Mouse (Mus musculus) ES-E14 (cell line): ENCODE measurements at regions not wholly inside any gene's neighbourhood (a gene's known extent, or its start where the extent isn't known, plus 50 kb on each side); places are given as distances from the start of the nearest gene placed in this dataset.

Source experiments
- DNase-seq: peaks from one replicate; pipeline ENCODE4 v3.0.0-alpha.2; 2013; ENCODE audit warnings: low read depth, low spot score
- H3K27ac ChIP-seq: 2 replicates; pipeline ENCODE4 v1.5.1; 2012; ENCODE audit warnings: low read depth, mild to moderate bottlenecking, low read length, moderate library complexity, mixed read lengths; ENCODE audit not compliant: poor library complexity, insufficient read depth, severe bottlenecking
- H3K36me3 ChIP-seq: 2 replicates; pipeline ENCODE4 v1.6.1; 2012; ENCODE audit warnings: mild to moderate bottlenecking, low read length, moderate library complexity, mixed read lengths; ENCODE audit not compliant: control insufficient read depth, poor library complexity, insufficient read depth, severe bottlenecking
- H3K4me1 ChIP-seq, 2 experiments: fragments of 150-350 bp in 1 of 2; sonication (generic) in 1 of 2; 2 replicates each; pipeline ENCODE4 v1.6.1; 2012; ENCODE audit warnings: low read length in 2 of 2, mild to moderate bottlenecking in 1 of 2, mixed read lengths in 1 of 2; ENCODE audit not compliant: control insufficient read depth in 2 of 2, insufficient read depth in 2 of 2, poor library complexity in 1 of 2
- H3K4me3 ChIP-seq, 2 experiments: fragments of 150-350 bp in 1 of 2; sonication (generic) in 1 of 2; 2 replicates each; pipeline ENCODE4 v1.5.1; 2012; ENCODE audit warnings: low read length in 2 of 2, low read depth in 1 of 2, mild to moderate bottlenecking in 1 of 2, mixed read lengths in 1 of 2; ENCODE audit not compliant: insufficient read depth in 1 of 2, poor library complexity in 1 of 2, severe bottlenecking in 1 of 2
- H3K9ac ChIP-seq: 2 replicates; pipeline ENCODE4 v1.6.1; 2012; ENCODE audit warnings: low read depth, mild to moderate bottlenecking, low read length, mixed read lengths; ENCODE audit not compliant: poor library complexity, insufficient read depth, severe bottlenecking
- H3K9me3 ChIP-seq: fragments of 150-350 bp; sonication (generic); 2 replicates; pipeline ENCODE4 v1.6.1; 2012; ENCODE audit warnings: low read depth, mild to moderate bottlenecking, low read length; ENCODE audit not compliant: control insufficient read depth, insufficient read depth
- CHD2 ChIP-seq: IDR thresholded peaks from 2 replicates; pipeline ENCODE4 v1.6.1; 2014; ENCODE audit warnings: mild to moderate bottlenecking, low read depth, low read length, inconsistent platforms
- HCFC1 ChIP-seq: IDR thresholded peaks from 2 replicates; pipeline ENCODE4 v1.6.1; 2012; ENCODE audit warnings: low read length, inconsistent platforms, borderline replicate concordance; ENCODE audit not compliant: insufficient read depth
- MAFK ChIP-seq: IDR thresholded peaks from 2 replicates; pipeline ENCODE4 v1.6.1; 2014; ENCODE audit warnings: mild to moderate bottlenecking, low read depth, low read length, inconsistent platforms; ENCODE audit not compliant: insufficient read depth
- ZC3H11A ChIP-seq: IDR thresholded peaks from 2 replicates; pipeline ENCODE4 v1.6.1; 2012; ENCODE audit warnings: low read depth, mild to moderate bottlenecking, inconsistent platforms, low read length, borderline replicate concordance
- ZNF384 ChIP-seq: IDR thresholded peaks from 2 replicates; pipeline ENCODE4 v1.6.1; 2012; ENCODE audit warnings: low read depth, low read length, inconsistent platforms
- in situ Hi-C, 2 experiments: fragments of 600-800 bp; cut with MboI; formaldehyde crosslinking; loops; one replicate each; pipeline ENCODE4 v1.15.1; 2025; ENCODE audit warnings: low sequenced_read_pairs in 2 of 2, inconsistent platforms in 1 of 2; ENCODE audit not compliant: unreplicated experiment in 2 of 2

DNA sequence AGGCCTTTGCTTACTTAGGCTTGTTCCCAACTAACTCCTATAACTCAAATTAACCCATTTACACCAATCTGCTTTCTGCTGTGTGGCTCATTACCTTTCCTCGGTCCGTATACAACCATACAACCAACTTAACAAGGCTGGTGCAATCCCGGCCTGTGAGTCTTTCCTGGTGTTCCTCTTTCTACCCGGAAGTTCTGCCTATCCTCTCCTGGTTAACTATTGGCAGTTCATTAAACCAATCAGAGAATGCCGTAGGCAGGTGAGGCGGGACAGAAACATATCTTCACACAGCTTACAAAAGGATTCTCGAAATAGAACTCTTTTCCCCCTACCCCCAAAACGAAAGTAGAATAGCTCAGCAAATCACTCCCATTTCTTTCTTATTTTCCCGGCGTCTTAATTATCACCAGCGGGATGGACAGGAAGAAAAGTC lies 65.0 kb downstream of the Ccdc54 start:
- in situ Hi-C loops: no loop called here
- peak overlapping the region; percentile 35 to 56; a peak in 3 of 4 replicates for H3K4me3 ChIP-seq
- H3K9ac ChIP-seq: no peak overlapping the region; the same call in 1 of the 2 replicates
- DNase-seq: no peak
- no peak for TF ChIP-seq ZNF384
- no peak for TF ChIP-seq HCFC1
- no peak for TF ChIP-seq MAFK
- TF ChIP-seq ZC3H11A: no peak
- TF ChIP-seq CHD2: no peak
- H3K9me3 ChIP-seq: no peaks in the 10 kb centered on the region
- H3K27ac ChIP-seq: no peak overlapping the region
- H3K4me1 ChIP-seq: peaks cover 0 to 2% of the 10 kb centered on the region in 2 experiments; a peak in 1 of 4 replicates
- H3K36me3 ChIP-seq: no peaks in the 10 kb centered on the region

DNA sequence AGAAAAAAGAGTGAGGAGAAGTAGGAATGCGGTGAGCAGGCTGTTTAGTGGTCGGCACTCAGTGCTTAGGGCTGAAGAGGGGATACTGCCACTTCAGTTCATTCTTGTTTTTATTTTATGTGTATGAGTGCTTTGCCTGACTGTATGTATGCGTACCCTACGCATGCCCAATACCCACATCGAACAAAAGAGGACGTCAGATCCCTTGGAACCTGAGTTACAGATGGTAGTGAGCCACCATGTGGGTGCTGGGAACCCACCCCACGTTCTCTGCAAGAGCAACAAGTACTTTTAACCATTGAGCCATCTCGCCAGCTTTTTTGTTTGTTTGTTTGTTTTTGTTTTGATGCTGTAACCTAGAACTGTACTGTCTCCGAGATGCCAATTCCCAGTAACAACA lies 65.5 kb downstream of the Ccdc54 start:
- in situ Hi-C loops: no loop called here
- H3K9ac ChIP-seq: no peak overlapping the region; the same call in 1 of the 2 replicates
- peaks cover 0 to 2% of the 10 kb centered on the region in 2 experiments; a peak in 1 of 4 replicates for H3K4me1 ChIP-seq
- DNase-seq: no peak
- no peaks in the 10 kb centered on the region for H3K36me3 ChIP-seq
- peak overlapping the region; percentile 35 to 56; a peak in 3 of 4 replicates for H3K4me3 ChIP-seq
- TF ChIP-seq CHD2 (no peak), HCFC1 (no peak), ZC3H11A (no peak), MAFK (no peak), ZNF384 (no peak)
- no peaks in the 10 kb centered on the region for H3K9me3 ChIP-seq
- H3K27ac ChIP-seq: no peak overlapping the region

DNA sequence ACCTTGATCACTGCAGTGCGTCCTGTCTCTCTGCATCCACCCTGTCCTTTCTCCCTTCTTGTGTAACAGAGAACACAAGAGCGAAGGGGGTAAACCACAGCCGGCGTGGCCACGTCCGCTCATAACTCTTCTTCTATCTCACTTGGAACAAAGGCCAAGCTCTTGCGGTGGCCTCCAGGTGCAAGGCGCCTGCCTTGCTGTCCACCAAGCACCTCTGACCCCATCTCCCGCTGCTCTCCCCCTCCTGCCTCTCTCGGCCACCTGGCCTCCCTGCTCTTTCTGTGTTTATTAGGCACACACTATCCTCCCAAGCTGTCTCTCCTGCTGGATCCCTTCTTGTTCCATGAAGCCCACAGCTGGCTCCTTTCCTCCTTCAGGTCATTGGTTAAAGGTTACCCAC lies 71.3 kb downstream of the Ccdc54 start:
- DNase-seq: no peak
- no peak overlapping the region for H3K9ac ChIP-seq
- in situ Hi-C loops: no loop called here
- H3K27ac ChIP-seq: no peak overlapping the region
- peak overlapping the region; percentile 12 to 27; a peak in 3 of 4 replicates for H3K4me3 ChIP-seq
- no peaks in the 10 kb centered on the region for H3K36me3 ChIP-seq
- H3K4me1 ChIP-seq: no peaks in the 10 kb centered on the region
- H3K9me3 ChIP-seq: no peaks in the 10 kb centered on the region
- no peak for TF ChIP-seq CHD2
- no peak for TF ChIP-seq ZNF384
- TF ChIP-seq HCFC1: no peak
- no peak for TF ChIP-seq ZC3H11A
- no peak for TF ChIP-seq MAFK

DNA sequence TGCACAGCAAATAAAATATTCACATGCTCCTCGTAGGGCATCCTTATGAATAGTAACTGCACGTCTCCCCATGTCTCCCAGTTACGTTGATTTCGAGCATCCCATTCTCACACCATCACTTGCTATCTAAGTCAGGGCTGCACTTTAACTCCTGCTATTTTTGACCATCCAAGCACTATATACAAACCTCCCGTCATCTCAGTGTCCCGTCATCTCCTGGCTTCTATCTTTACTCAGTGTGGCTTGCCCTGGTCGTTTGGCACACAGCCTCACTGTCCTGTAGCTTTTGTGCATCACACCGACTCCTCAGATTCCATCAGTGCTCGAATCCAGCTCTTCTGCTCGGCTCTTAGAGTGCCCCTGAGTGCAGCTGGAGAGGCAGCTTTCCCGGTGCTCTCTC lies 74.4 kb downstream of the Ccdc54 start:
- H3K27ac ChIP-seq: no peak overlapping the region
- H3K9ac ChIP-seq: no peak overlapping the region
- DNase-seq: no peak
- no peaks in the 10 kb centered on the region for H3K36me3 ChIP-seq
- no peaks in the 10 kb centered on the region for H3K4me1 ChIP-seq
- H3K9me3 ChIP-seq: no peaks in the 10 kb centered on the region
- TF ChIP-seq HCFC1 (no peak), ZC3H11A (no peak), ZNF384 (no peak), CHD2 (no peak), MAFK (no peak)
- in situ Hi-C loops: no loop called here
- no peak overlapping the region for H3K4me3 ChIP-seq

DNA sequence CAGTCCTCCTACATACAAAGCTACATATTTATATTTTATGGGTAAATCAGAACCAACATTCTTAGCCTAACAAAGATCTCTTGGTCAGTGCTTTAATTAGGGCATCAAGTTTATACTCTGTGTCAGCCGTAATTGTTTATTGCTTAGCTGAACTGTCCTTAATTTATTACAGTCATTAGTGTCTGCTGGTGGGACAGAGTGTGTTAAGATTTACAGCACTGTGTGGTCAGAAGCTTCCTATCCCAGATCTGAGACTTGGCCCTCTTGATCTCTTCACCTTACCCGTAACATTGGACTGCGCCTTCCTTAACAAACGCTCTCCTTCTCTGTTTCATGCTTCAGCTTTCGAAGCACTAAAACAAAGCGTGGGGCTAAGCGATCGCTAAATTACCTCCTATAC lies 75.9 kb downstream of the Ccdc54 start:
- Histone ChIP-seq H3K36me3 (no peaks in the 10 kb centered on the region), H3K9me3 (no peaks in the 10 kb centered on the region), H3K27ac (no peak overlapping the region), H3K9ac (no peak overlapping the region), H3K4me1 (no peaks in the 10 kb centered on the region), H3K4me3 (no peak overlapping the region)
- in situ Hi-C loops: no loop called here
- DNase-seq: no peak
- TF ChIP-seq MAFK: no peak
- no peak for TF ChIP-seq CHD2
- no peak for TF ChIP-seq HCFC1
- TF ChIP-seq ZC3H11A: no peak
- no peak for TF ChIP-seq ZNF384
